Mouse (Mus musculus) 416B (cell line): Measurements from ENCODE around the gene Apoa4.
A peak's percentile ranks its signal among the peaks of the same experiment; 100 is the strongest.

Experiments used
- DNase-seq: peaks from one replicate; pipeline ENCODE4 v3.0.0; 2011; ENCODE audit warnings: low read depth

Gene Apoa4

GRCm38 (mm10) chr9:46274494-46274893 is 34.0 kb downstream of the Apoa4 start:
- peak; percentile 93 for DNase-seq

- DNase-seq, result peak; percentile 94
Observed at GRCm38 (mm10) chr9:46282631-46283436, 42.3 kb downstream of the Apoa4 start, which contains the start of gene Bud13. Gene Bud13 (plus strand): TSS chr9:46283008.
